Mouse (Mus musculus): ENCODE measurements around the gene Slc4a4. TPM values are rescaled to one million over a fixed set of nuclear protein-coding genes. Genes with fewer than 3 reads are reported as not detected.
"Not testable (repeated sequence)": the region's sequence is repeated elsewhere in the genome, so short reads cannot be mapped to it uniquely, and the experiment has no call there.

Gene Slc4a4
- total RNA-seq, 2 experiments from 2014 or later = 154 to 169 TPM

DNA sequence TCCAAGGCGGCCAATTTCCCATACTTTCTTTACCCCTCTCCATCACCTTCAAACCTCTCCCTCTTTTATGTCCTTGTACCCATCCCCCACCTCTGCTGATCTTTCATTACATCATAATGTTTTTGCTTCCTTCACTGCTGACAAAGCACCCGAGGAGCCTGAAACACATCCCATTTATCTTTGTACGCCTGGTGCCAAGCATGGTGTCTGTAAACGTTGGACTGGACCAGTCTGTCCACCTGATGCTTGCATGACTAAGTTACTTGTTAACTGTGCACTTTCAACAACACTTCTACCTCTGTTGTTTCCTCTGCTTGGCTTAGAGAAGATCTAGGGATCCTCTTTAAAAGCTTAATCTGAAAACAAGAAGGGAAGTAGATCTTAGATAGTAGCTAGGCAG, 180.5 kb downstream of the Slc4a4 start:
- no peak for DNase-seq (ENCODE audit: low spot score in 2 of 2)

DNA sequence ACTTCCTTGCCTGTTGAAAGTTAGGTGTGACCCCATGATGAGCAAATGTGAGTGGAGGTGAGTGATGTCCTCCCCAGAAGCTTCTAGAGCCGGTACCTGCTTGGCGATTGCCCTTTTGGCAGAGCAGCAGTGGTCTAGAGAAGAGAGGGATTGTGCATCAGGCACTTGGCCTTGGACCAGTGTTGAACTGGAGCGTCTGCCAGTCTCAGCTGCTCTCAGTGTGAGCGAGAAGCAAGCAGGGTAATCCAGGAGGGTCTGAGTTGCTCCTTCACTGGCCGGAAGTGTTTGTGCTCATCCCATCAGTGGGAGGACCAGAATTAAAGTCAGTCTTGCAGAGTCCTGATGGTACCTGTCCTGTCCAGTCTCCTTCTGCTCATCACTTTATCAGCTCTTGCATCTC, 181.5 kb downstream of the Slc4a4 start:
- DNase-seq (ENCODE audit: low spot score in 2 of 2) = no peak

DNA sequence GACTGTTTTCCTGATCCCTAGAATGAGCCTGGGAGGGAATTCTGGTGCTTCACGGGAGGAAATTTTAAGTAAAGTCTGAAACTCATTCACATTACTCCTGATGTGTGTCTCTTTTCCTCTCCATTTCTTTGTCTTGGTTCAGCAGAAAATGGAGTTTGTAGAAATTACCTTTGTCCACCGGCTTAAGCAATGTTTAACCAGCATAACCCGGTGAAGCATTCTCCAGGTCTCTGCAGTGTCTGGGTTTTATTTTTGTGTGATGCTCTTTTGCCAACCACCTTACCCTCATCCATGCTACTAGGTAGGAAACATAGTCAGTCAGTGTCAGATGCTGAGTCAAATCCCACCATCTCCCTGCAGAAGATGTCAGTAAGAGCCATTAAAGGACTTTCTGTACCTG, 183.4 kb downstream of the Slc4a4 start:
- DNase-seq (ENCODE audit: low spot score in 2 of 2) = no peak

DNA sequence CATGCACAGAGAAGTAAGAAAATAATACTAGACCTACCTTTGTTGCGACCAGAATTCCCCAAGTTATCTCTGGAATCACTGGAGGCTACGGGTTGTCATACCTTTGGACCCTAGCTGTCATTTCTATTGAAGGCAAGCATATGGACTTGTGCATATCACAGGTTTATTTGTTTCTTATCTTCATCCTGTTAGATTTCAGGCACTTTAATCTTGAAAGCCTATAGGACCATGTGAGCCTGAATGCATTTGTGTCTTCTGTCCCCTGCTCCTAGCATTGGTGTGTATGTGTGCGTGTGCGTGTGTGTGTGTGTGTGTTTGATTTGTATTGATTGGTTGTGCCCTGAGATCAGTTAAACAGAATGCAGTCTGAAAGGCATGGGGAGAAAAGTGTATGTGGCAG, 185.3 kb downstream of the Slc4a4 start:
- no peak for DNase-seq (ENCODE audit: low spot score in 2 of 2)

DNA sequence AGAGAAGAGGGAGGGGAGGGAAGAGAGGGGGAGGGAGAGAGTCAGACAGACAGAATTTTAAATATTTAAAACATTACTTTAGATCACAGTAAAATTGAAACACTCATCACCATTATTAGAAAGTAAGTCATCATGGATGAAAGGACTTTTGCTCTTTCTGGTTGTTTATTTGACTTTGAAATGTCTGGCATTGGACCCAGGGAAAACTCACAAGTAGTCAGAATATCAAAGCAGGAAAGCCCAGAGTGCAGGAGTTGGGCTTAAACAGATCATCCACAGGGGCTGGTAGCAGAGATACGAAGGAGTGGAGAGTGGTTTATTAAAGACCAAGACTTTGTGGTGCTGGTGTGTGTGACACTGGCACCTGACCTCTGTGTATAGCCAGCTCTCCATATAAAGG, 191.1 kb downstream of the Slc4a4 start:
- DNase-seq (ENCODE audit: low spot score in 2 of 2) = no peak

DNA sequence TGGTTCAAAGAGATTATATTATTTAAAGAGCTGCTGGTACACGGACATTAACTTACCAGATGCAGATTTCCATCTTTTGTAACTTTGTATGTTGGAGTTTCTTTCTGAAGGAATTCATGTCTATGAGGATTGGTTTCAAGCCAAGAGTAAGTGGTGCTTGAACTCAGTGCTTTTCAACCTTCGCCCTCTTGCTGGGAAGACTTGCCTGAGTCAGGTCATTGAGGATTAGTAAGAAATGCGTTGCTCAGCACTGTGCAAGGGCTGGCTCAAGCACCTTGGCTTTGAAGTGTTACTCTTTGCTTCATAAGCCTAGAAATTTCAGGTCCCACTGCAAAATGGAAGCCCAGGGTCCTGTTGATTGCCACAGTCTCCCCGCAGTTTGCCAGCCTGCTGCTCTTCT, 196.9 kb downstream of the Slc4a4 start:
- no peak for DNase-seq (ENCODE audit: low spot score in 2 of 2)

DNA sequence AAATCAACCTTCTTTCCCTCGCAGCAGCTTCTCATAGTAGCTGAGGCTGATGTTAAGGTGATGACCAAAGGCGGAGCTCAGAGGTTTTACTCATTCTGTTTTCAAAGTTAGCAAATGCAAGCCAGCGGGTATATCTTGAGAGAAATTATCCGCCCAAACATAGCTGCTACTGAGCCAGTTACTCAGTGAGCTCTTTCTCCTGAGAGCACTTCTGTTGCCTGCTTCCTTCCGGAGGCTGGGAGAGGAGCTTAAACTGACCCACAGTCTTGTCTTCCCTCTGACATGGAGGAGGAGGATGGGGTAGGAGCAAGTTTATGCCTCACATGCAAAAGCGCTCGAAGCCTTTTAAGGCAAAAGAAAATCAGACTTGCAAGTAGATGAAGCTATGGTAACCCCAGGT, 201.3 kb downstream of the Slc4a4 start:
- peak in 1 of 2 experiments; percentile 13 for DNase-seq (ENCODE audit: low spot score in 2 of 2)

DNA sequence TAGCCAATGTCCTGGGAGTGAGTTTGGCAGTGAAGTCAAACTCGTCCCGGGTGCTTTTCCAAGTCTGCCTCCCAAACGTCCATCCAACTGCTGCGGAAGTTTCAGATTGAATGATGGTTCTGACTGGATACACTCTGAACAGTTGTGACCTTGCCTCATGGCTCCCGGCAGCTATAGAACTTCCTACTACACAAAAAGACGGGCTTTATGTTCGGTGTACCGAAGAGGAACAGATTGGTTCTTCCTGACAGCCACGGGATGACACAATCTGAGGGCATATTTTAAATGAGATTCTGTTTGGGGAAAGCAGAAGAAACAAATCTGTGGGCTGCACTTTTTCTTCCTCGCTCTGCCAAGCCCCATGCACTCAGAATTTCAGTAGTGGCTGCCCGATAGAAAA, 201.8 kb downstream of the Slc4a4 start:
- peak; percentile 42 to 70 for DNase-seq (ENCODE audit: low spot score in 2 of 2)

DNA sequence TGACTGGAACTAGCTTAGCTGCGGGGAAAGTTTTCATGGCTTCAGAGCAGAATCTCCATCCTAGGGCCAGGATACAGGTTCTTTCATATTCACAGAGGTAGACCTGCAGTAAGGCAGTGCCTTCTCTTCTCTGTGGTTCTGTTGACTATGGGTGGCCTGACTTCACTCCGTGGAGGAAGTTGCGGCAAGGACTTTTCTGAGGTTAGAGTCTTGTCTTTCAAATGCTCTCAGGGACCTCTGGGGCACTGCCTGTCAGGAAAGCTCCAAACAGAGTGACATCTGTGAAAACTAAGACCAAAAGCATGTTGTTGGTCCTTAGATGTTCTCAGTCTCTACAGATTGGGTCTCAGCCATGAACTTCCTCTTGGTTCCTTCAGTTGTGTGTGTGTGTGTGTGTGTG, 203.5 kb downstream of the Slc4a4 start:
- DNase-seq (ENCODE audit: low spot score in 2 of 2) = no peak

DNA sequence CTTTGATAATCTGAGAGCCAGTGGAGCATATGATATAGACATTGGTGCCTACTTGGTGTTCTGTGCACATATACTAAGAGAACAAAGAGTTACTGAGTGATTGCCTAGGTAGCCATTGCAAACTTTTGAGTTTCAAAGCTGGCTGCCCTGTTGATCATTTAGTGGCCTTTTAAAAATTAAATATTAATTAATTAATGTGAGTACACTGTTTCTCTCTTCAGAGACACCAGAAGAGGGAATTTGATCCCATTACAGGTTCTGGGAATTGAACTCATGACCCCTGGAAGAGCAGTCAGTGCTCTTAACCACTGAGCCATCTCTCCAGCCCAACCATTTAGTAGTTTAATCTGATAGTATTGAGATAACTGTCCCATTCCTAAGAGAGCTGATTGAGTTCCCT, 209.8 kb downstream of the Slc4a4 start:
- DNase-seq (ENCODE audit: low spot score in 2 of 2) = no peak

DNA sequence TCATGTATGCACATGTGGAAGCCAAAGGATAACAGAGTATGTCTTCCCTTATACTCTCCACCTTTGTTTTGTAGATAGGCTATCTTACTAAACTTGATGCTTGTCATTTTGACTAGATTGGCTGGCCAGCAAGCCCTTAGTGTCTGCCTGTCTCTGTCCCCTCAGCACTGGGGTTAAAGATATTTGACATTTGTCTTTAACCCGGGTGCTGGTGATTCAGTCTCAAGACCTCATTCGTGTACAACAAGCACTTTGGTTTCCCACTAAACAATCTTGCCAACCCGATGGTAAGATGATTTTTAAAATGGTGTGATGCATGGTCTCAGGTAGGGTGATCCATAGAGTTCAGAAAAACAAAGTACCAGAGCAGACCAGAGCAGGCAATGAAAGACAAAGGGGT, 210.7 kb downstream of the Slc4a4 start:
- DNase-seq (ENCODE audit: low spot score in 2 of 2) = no peak

DNA sequence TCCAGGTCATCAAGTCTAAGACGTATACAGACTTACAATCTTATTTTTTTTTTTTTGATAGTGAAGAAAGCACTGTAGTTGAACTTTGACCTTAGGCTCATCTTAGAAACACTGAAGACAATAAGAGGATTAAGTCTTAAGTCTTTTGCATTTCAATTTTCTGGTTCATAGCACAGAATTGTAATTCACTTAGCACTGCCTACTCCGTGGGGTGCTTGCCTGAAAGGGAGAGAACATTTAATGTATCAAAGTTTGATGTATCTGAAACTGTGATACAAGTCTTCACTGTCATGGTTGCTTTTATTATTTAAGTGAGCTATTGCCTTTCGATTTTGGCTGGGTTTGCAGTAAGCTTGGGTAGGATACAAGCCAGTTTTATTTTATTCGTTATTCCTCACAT, 211.5 kb downstream of the Slc4a4 start:
- no peak for DNase-seq (ENCODE audit: low spot score in 2 of 2)

DNA sequence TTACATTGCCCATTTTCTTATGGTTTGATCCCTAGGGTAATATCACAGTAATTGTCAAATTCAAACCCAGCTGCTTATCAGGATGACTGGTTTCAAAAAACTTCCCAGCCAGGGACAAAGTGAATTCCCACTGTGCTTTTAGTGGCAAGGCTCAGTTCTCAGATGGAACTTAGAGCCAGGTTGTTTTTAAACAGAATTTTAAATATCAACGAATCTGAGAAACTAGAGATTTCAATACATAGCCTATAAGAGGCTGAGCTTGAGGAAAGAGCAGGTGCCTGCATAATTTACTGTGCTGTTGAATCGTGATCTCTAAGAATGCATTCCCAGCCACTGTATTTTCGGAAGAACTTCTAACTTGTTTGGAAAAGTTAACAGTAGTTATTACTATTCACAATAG, 213.3 kb downstream of the Slc4a4 start:
- DNase-seq (ENCODE audit: low spot score in 2 of 2) = no peak

DNA sequence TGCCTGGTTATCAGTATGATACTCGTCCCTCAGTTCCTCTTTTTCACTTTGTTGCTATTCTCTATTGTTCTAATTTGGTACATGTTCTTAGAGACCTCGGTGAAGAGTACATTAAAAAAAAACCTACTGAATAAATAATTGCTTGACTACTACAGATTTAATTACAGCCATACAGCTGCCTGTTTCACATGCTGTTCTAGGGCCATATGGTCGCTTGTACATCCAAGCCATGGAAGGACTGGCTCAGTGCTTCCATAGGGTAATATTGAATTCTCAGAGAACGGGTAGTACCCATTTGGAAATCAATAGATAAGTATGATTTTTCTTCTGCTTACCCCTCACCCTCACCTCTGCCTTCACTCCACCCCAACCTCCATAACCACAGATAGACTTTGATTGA, 215.9 kb downstream of the Slc4a4 start:
- DNase-seq (ENCODE audit: low spot score in 2 of 2) = peak in 1 of 2 experiments; percentile 36

DNA sequence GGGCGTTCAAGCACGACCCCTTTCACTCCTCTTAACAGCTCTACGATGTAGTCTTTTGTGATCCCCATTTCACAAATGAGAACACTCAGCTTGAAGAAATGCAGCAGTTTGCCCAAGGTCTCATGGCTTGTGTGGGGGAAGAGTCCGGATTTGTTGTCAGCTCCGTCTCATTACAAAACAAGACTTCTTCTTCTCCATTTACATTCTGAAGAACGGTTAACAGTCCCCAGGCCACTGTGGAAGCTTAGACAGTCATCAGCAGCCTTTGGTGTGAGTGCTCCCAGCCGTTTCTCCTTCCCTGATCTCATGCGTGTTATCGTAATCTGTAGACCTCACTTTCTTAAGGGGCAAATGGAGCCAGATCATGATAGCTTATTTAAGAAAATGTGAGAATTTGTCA, 218.7 kb downstream of the Slc4a4 start:
- DNase-seq (ENCODE audit: low spot score in 2 of 2) = no peak

DNA sequence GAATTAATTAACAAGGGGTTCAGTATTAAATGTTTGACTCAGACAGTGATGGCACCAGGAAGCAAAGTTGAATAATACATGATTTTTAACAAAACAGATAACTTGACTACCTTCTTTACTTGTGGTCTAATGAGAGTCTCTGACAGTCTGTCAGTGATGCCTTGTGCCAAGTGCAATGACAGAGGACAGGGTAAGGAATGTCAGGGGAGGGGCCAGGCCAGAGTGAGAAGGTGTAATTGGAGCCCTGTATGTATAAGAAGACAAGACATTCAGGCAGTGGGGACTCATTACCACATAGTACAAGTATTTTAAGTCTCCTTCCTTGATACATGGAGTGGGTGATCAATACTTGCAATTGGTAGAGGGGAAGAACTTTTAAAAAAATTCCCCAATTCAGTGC, 219.6 kb downstream of the Slc4a4 start:
- no peak for DNase-seq (ENCODE audit: low spot score in 2 of 2)

DNA sequence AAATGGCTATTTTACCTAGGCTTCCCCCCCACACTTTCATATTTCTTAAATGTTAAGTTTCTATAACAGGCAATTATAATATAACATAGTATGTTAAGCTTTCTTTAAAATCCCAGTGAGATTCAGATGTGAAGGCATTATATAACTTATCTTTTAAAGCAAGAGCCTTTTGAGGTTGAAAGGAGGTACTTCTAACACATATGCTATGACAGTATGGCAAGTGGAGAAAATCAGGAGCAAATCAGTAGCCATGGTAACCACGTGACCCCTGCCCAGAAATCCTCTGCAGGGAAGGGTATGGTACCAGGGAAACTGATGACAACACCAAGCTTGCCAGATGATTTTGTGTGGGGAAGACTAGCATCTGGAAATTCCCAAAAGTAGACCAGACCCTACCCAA, 222.2 kb downstream of the Slc4a4 start:
- no peak for DNase-seq (ENCODE audit: low spot score in 2 of 2)

DNA sequence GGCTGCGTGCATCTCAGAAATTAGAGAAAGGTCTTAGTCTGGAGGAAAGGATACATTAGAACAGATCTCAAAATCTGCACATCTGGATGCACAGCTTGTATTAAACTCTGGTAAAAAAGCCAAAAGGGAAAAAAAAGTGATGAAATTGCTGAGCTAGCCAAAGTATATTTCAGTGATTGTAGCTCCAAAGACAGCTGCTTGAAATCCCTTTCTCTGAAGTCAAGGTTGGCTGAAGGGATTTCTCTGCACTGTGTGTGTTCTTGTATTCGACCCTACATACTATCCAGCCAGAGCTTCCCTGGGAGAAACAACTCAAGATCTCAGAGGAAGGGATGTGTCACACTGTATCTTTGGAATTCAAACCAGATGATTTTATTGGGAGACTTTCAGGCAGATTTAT, 223.2 kb downstream of the Slc4a4 start:
- no peak for DNase-seq (ENCODE audit: low spot score in 2 of 2)

DNA sequence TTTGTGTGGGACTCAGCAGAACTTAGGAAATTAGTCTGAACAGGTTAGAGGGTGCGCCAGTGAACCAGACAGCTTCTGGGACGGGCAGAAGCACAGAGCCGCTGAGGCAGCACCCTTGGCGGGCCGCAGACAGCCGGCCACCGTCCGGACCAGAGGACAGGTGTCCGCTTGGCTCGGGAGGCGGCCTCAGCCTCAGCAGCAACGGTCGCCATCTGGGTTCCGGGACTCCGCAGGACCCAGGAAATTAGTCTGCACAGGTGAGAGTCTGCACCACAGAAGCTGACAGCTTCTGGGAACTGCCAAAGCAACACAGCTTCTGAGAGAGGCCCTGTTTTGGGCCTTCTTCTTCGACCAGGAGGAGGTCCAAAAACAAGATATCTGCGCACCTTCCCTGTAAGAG, 225.4 kb downstream of the Slc4a4 start:
- DNase-seq (ENCODE audit: low spot score in 2 of 2) = not testable (repeated sequence)

DNA sequence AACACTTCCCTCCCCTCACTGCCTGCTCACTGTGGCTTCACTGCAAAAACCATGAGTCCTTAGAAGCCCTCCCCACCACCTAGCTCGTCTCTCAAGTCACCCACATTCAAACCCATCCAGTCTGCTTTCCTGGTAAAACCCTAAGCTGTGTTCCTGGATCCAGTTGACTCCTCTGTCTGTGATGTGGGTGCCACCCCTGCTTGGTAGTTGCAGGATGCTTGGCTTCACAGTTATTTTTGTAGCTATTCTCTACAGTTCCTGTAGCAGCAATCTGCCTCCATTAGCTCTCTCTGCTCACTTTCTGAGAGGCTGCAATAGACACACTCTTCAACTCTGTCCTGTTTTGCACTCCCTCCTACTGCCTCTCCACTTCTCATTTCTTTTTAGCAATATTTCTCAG, 234.3 kb downstream of the Slc4a4 start:
- DNase-seq (ENCODE audit: low spot score in 2 of 2) = no peak

DNA sequence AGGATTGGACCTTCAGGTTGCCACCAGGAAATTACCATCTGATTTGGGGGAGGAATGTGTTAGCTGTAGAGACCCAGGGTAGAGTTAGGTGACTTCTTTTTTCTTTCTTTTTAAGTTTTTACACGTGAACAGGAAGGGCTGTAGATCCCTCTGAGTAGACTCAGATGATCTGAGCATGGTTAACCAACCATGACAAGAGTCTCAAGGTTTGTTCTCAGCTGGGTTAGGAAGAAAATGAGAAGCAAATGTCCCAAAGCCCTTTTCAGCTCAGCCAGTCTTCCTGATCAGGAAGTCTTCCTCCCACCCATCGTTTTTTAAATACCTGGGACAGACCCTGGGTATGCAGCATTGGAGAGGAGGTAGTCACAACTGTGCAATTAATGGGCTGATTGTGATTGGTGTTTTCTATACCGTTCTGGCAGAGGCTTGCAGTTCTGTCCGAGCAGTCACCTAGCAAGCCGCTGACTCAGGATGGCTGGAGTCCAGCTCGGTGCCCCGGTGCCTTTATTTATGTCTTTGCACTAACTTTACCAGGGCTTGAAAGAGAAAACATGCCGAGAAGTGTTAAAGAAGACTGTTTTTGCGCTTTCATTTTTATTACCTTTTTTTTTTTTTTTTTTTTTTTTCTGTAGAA, 236.8 kb downstream of the Slc4a4 start:
- DNase-seq (ENCODE audit: low spot score in 2 of 2) = no peak

DNA sequence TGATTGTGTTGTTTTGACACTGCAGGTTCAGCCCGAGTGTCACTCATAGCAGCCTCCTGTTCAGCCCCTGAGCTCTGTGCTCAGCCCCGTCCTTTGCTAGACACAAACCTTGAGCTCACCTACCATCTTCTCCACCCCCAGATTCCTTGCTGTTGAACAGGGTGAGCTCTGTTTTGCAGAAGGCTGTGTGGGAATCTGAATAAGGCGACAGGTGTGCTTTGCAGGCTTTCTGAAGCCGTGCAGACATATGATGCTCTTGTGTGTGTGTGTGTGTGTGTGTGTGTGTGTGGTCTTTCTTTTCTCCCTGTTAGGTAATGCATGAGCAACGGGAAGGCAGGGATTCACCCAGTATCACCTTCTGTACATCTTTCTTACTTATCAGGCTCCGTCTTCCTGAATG, 241.6 kb downstream of the Slc4a4 start:
- DNase-seq (ENCODE audit: low spot score in 2 of 2) = no peak

DNA sequence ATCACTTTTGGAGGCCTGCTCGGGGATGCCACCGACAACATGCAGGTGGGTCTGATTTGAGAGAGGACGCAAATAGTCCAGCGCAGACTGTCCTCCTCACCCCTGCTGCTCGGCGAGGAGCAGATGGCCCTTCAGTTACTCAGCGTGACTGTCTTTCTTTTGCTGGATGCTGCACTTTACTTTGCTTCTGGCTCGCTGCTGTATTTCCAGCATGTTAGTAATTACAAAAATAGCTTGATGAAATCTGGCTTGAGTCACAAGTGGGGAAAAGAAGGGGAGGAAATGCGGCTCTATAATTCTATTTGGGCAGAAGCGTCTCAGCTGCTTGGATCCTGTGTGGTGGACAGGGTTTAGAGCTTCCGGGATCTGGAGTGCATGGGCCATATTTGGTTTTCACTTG, 249.2 kb downstream of the Slc4a4 start:
- DNase-seq (ENCODE audit: low spot score in 2 of 2) = peak; percentile 38 to 55

DNA sequence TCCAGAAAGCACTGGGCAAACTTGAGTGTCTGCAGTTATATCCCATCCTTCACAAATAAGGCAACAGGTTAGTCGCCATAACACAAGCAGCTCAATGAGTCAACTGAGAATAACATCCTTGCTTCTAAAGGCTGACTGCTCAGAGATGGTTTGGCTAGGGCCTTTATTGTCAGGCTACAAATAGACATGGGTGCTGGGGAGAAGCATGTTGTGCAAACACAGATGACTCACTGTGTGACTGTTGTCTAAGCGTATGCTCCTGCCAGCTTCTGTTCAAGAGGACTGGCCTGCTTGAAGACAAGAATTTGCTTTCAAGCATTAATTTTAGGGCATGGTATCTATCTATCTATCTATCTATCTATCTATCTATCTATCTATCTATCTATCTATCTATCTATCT, 253.5 kb downstream of the Slc4a4 start:
- no peak for DNase-seq (ENCODE audit: low spot score in 2 of 2)

Data from layer of hippocampus, postnatal 14 days (tissue).